In the genomic region with DNA sequence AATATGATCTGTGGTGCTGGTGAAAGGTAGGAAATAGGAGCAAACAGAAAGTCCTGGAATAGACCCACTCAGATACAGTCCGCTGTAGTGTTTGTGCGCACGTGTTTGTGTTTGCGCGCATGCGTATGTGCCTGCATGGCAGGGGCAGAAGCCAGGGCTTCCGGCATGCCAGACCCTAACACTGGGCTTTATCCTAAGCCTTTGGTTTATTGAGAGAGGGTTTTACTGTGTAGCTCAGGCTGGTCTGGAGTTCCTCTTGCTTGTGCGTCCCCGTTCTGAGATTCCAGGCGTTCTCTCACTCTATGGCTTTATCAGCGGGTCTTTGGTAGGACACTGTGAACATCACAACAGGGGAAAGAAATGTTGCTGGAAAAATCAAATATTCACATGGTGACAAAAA, we compare ENCODE assay signal across 25 mouse cellular contexts. TPM values are rescaled to one million over a fixed set of nuclear protein-coding genes. Genes with fewer than 3 reads are reported as not detected.
"Had no signal": no experiment of that assay in that cellular context is flagged by ENCODE, and none has a peak within 500 bp of the region (broad histone marks: within the 10 kb centered on the region; RNA-seq: fewer than 3 reads in every experiment).

No protein-coding gene starts in this region.

- H3K4me1 ChIP-seq: neural tube, embryonic 12.5 days; neural tube, embryonic 13.5 days; neural tube, embryonic 15.5 days had no signal

- DNase-seq: retina, postnatal 1 day; right cerebral cortex, adult 18-20 months; right cerebral cortex, postnatal 14 days; right cerebral cortex, postnatal 25 days; right cerebral cortex, postnatal 4 days; spleen, adult 18-20 months; thymus, adult 18-20 months; thymus, adult 2 months; thymus, postnatal 14 days; thymus, postnatal 25 days; thymus, postnatal 36 days; thymus, postnatal 4 days had no signal

- H3K4me3 ChIP-seq: neural tube, embryonic 12.5 days; neural tube, embryonic 13.5 days; neural tube, embryonic 15.5 days; stomach, embryonic 15.5 days had no signal

- H3K27me3 ChIP-seq: neural tube, embryonic 12.5 days; neural tube, embryonic 13.5 days; neural tube, embryonic 15.5 days; stomach, embryonic 15.5 days had no signal

- H3K27ac ChIP-seq: neural tube, embryonic 12.5 days; neural tube, embryonic 13.5 days; neural tube, embryonic 15.5 days; stomach, embryonic 15.5 days; stomach, postnatal 0 days had no signal

- H3K9me3 ChIP-seq: neural tube, embryonic 13.5 days; neural tube, embryonic 15.5 days; stomach, embryonic 15.5 days had no signal

- H3K36me3 ChIP-seq: neural tube, embryonic 12.5 days; neural tube, embryonic 13.5 days; neural tube, embryonic 15.5 days; stomach, embryonic 15.5 days had no signal

RNA-seq across cellular contexts. Expression of gene Foxi1, which starts 42.6 kb away (rescaled TPM):
- total RNA-seq: neutrophil, adult 5-6 weeks had no signal
- polyA plus RNA-seq: neural tube, embryonic 12.5 days; neural tube, embryonic 13.5 days; neural tube, embryonic 14.5 days; neural tube, embryonic 15.5 days; small intestine, adult 2 months; spleen, adult 2 months; stomach, embryonic 14.5 days; stomach, embryonic 15.5 days; stomach, embryonic 16.5 days; stomach, postnatal 0 days; testis, adult 2 months; urinary bladder, adult 2 months had no signal
